Mouse (Mus musculus) ZHBTc4 (cell line): ENCODE measurements around the gene Gm3115.
"Not testable (repeated sequence)": the region's sequence is repeated elsewhere in the genome, so short reads cannot be mapped to it uniquely, and the experiment has no call there.

Source experiments
- DNase-seq: peaks from one replicate; pipeline ENCODE4 v3.0.0-alpha.2; 2011; ENCODE audit warnings: low read depth, low spot score

Gene Gm3115

GRCm38 (mm10) chr14:4083820-4084219 is at the start of gene Gm3115:
Gm3115 (plus strand) TSS chr14:4084120.
- DNase-seq: not testable (repeated sequence)

GRCm38 (mm10) chr14:4110426-4110825 is 26.5 kb downstream of the Gm3115 start, which contains the start of gene Gm8108:
Gm8108 (plus strand) TSS chr14:4110526.
- DNase-seq: peak; percentile 30

GRCm38 (mm10) chr14:4141646-4142045 is 57.7 kb downstream of the Gm3115 start:
- DNase-seq: not testable (repeated sequence)
